Mouse (Mus musculus) intestine, embryonic 15.5 days (tissue): Measurements from ENCODE around the gene Ropn1. TPM values are rescaled to one million over a fixed set of nuclear protein-coding genes. Genes with fewer than 3 reads are reported as not detected.
"Not testable (repeated sequence)": the region's sequence is repeated elsewhere in the genome, so short reads cannot be mapped to it uniquely, and the experiment has no call there.

Experiments used
- ATAC-seq: fragments of 200-750 bp; cut with Nextera tagmentation; 2 replicates; pipeline ENCODE4 v1.8.0; 2017; ENCODE audit warnings: moderate TSS enrichment, moderate library complexity
- H3K27ac ChIP-seq: fragments of 300-500 bp; sonication (generic); 2 replicates; pipeline ENCODE4 v1.5.1; 2015; ENCODE audit warnings: mild to moderate bottlenecking, inconsistent platforms
- H3K27me3 ChIP-seq: fragments of 300-500 bp; sonication (generic); replicated peaks from 2 replicates; pipeline ENCODE4 v1.6.1; 2015; ENCODE audit warnings: inconsistent platforms
- H3K36me3 ChIP-seq: fragments of 300-500 bp; sonication (generic); 2 replicates; pipeline ENCODE4 v1.6.1; 2015; ENCODE audit warnings: inconsistent platforms
- H3K4me1 ChIP-seq: fragments of 300-500 bp; sonication (generic); replicated peaks from 2 replicates; pipeline ENCODE4 v1.6.1; 2015; ENCODE audit warnings: inconsistent platforms
- H3K4me2 ChIP-seq: fragments of 300-500 bp; sonication (generic); replicated peaks from 2 replicates; pipeline ENCODE4 v1.6.1; 2015; ENCODE audit warnings: mild to moderate bottlenecking, inconsistent platforms
- H3K4me3 ChIP-seq: fragments of 300-500 bp; sonication (generic); replicated peaks from 2 replicates; pipeline ENCODE4 v1.5.1; 2015; ENCODE audit warnings: inconsistent platforms
- H3K9ac ChIP-seq: fragments of 300-500 bp; sonication (generic); 2 replicates; pipeline ENCODE4 v1.6.1; 2015; ENCODE audit warnings: inconsistent platforms
- H3K9me3 ChIP-seq: fragments of 300-500 bp; sonication (generic); 2 replicates; pipeline ENCODE4 v1.6.1; 2016; ENCODE audit warnings: inconsistent platforms
- WGBS: fragments of 180-500 bp; shearing (Covaris S2); methylation state at CpG from one replicate; pipeline ENCODE4 v1.1.7; 2015; 5-methylcytosine and 5-hydroxymethylcytosine counted together
- polyA plus RNA-seq: library from polyadenylated mRNA; unstranded; fragments of >200 nt; fragmentation: Nextera tagmentation; extraction: Ambion mirVana; gene quantifications from 2 replicates; pipeline ENCODE4 v1.2.1, GENCODE M21; 2015

Ropn1 gene
- polyA plus RNA-seq, result not detected in 2 replicates

DNA sequence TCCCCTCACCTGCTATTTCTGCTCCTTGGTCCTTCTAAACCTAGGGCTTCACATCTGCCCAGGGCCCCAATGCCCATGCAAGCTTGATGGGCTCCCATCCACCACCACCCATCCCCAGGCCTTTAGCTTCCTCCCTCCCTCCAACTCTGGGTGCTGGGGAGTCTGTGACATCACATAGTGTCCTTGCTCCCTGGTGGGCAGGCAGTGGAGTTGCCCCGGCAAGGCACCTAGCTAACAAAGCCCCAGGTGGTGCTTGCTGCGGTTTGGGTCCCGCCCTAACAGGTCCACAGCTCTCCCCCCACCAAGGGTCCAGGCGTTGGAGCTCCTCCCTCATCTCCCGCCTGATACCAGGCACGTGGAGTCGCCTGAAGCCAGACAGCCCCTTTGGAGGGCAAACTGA lies at the start of gene Ropn1:
Gene Ropn1 (plus strand): TSS at position 301 of the 400 bp plus-strand sequence.
- Histone ChIP-seq H3K27me3 (no peaks in the 10 kb centered on the region), H3K4me1 (no peaks in the 10 kb centered on the region), H3K4me3 (no peak within 1 kb of the TSS), H3K36me3 (no peaks in the 10 kb centered on the region), H3K9me3 (no peaks in the 10 kb centered on the region), H3K4me2 (no peak within 1 kb of the TSS), H3K9ac (no peak within 1 kb of the TSS), H3K27ac (no peak within 1 kb of the TSS)
- no peak for ATAC-seq
- WGBS, result 50% methylated on average over 7 of the region's 7 CpGs

DNA sequence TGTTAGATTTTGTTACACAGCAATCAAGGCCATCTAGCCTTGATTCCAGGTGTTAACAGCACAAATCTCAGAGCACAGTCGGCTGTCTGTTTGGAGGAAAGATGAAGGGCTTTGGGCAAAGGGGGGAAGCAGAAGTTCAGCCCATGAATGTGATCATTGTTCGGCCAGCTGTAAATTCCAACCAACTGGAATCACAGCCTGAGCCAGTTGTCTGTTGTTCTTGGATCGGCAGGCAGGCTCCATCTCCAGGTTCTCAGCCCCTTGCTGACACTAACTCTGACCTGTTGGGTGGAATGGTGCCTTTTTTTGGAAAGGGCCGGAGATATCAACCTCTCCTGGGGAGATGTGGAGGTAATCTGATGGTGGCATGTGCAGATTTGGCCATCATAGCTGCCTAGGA lies 47.8 kb upstream of the Ropn1 start:
- Histone ChIP-seq H3K27me3 (no peaks in the 10 kb centered on the region), H3K4me3 (no peak overlapping the region), H3K4me2 (no peak overlapping the region), H3K36me3 (no peaks in the 10 kb centered on the region), H3K9me3 (no peaks in the 10 kb centered on the region), H3K9ac (no peak overlapping the region), H3K4me1 (no peaks in the 10 kb centered on the region), H3K27ac (no peak overlapping the region)
- 68% methylated on average over 4 of the region's 4 CpGs for WGBS
- no peak for ATAC-seq

DNA sequence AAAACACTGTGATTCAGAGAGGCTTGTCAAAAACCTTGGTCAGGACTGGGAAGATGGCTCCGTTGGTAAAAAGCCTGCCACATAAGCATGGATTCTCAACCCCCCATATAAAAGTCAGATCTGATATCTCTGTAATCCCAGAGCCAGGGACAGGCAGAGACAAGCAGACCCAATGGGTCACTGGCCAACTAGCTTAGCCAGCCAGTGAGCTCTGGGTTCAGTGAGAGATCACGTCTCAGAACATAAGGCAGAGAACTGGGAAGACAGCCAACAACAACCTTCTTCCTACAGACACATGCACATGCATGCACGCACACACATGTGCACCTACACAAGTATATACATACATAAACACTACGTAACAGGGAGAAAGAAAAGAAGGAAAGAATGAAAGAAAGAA lies 46.6 kb upstream of the Ropn1 start:
- ATAC-seq, result no peak
- Histone ChIP-seq H3K36me3 (no peaks in the 10 kb centered on the region), H3K27ac (no peak overlapping the region), H3K9me3 (no peaks in the 10 kb centered on the region), H3K4me1 (no peaks in the 10 kb centered on the region), H3K27me3 (no peaks in the 10 kb centered on the region), H3K9ac (no peak overlapping the region), H3K4me3 (no peak overlapping the region), H3K4me2 (no peak overlapping the region)
- 72% methylated on average over 4 of the region's 4 CpGs for WGBS

DNA sequence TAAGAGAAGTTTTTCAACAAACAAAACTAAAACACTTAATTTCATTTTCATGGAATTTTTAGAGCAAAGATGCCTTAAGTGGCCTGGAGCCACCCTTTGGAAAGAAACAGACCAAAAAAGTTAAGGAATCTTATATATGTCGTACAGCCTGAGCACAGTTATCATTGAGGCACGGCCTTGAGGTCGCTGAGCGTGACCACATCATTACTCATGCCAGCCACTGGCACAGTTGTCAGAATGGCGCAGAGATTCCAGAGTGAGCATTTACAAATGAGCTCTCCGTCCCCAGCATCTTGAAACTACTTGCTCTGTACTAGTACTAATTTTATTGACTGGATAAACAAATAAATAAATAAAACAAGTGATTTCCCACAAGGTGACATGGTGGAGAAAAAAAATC lies 45.9 kb upstream of the Ropn1 start:
- WGBS, result 66% methylated on average over 6 of the region's 6 CpGs
- Histone ChIP-seq H3K9me3 (no peaks in the 10 kb centered on the region), H3K4me1 (no peaks in the 10 kb centered on the region), H3K27ac (no peak overlapping the region), H3K4me2 (no peak overlapping the region), H3K4me3 (no peak overlapping the region), H3K9ac (no peak overlapping the region), H3K27me3 (no peaks in the 10 kb centered on the region), H3K36me3 (no peaks in the 10 kb centered on the region)
- no peak for ATAC-seq

DNA sequence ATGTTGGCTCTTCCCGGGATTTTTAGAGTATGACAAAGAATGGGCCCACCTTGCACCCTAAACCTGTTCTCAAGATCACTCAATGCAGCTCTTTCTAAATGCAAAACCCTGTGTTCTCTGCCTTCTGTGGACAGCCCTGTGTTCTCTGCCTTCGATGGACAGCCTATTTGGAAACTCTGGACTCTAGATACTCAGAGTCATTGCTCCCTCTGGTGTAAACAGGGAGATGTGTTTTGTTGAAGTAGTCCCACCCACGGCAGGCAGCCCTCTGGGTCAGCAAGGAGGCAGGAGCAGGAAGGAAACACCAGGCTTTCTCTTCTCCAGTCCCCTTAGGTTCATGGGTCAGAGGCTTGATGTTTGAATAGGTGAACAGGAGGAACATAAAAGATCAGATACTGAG lies 44.0 kb upstream of the Ropn1 start:
- Histone ChIP-seq H3K27me3 (no peaks in the 10 kb centered on the region), H3K4me1 (no peaks in the 10 kb centered on the region), H3K9ac (no peak overlapping the region), H3K4me2 (no peak overlapping the region), H3K27ac (no peak overlapping the region), H3K9me3 (no peaks in the 10 kb centered on the region), H3K4me3 (no peak overlapping the region), H3K36me3 (no peaks in the 10 kb centered on the region)
- no peak for ATAC-seq
- 26% methylated on average over 3 of the region's 3 CpGs for WGBS

DNA sequence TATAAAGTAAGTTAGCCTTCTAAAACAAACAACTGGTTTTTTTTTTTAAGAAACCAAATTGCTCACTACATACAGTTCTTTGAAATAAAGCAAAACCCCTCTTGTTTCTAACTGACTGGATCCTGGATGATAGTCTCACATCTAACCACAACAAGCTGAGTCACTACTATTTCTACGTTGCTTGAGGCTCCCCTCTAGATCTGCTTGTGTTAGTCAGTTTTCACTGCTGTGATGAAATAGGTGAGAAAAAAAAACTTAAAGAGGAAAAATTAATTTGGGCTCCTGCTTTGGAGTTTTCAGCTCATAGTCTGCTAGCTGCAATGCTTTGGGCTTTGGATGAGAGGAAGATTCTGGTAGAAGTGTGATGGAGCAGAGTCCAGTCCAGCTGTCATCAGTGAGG lies 39.6 kb upstream of the Ropn1 start:
- no peaks in the 10 kb centered on the region for H3K27me3 ChIP-seq
- ATAC-seq, result no peak

DNA sequence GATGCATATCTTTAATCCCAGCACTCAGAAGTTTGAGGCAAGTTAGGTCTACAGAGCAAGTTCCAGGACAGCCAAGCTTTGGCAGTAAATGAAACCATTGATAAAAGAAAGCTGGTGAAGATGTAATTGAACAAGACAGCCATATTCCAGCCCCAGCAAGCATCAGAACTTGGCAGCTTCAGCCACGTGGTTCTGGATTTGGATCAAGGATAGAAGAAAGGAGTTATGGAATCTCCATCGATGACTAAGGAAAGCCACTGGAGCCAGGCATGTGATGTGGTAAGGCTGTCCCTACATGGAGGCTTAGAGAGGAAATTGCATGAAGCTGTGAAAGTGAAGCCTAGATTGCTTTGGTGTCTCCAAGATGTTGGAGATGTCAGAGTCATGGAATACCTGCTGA lies 35.7 kb upstream of the Ropn1 start:
- Histone ChIP-seq H3K9me3 (no peaks in the 10 kb centered on the region), H3K36me3 (no peaks in the 10 kb centered on the region), H3K4me3 (no peak overlapping the region), H3K9ac (no peak overlapping the region), H3K27ac (no peak overlapping the region), H3K4me2 (no peak overlapping the region), H3K27me3 (no peaks in the 10 kb centered on the region), H3K4me1 (no peaks in the 10 kb centered on the region)
- WGBS, result 81% methylated on average over 2 of the region's 2 CpGs
- no peak for ATAC-seq

More for the DNA sequence above, 39.6 kb upstream of the Ropn1 start:
- Histone ChIP-seq H3K4me3 (no peak overlapping the region), H3K4me1 (no peaks in the 10 kb centered on the region), H3K36me3 (no peaks in the 10 kb centered on the region), H3K4me2 (no peak overlapping the region), H3K27ac (no peak overlapping the region), H3K9me3 (no peaks in the 10 kb centered on the region), H3K9ac (no peak overlapping the region)
- WGBS, result 65% methylated on average over 1 of the region's 1 CpGs

DNA sequence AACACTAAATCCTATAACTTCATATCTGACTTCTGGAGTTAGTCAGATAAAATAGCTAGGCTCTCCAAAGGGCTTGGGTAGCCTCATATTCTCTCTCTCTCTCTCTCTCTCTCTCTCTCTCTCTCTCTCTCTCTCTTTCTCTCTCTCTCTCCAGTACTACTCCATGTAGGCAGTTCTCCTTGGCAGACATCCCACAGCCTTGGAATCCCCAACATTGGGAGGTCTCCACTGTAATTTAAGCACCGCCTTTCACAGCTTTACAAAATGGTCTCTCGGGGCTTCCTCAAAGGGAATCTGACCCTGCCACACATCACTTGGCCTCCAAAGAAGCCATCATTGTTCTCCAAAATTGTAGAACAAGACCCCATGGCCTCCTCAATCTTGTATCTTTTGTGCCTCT lies 22.1 kb upstream of the Ropn1 start:
- WGBS, result 57% methylated on average over 2 of the region's 2 CpGs
- no peak overlapping the region for H3K4me2 ChIP-seq
- no peak overlapping the region for H3K27ac ChIP-seq
- no peaks in the 10 kb centered on the region for H3K36me3 ChIP-seq
- no peaks in the 10 kb centered on the region for H3K9me3 ChIP-seq
- no peaks in the 10 kb centered on the region for H3K27me3 ChIP-seq
- no peak overlapping the region for H3K9ac ChIP-seq
- no peaks in the 10 kb centered on the region for H3K4me1 ChIP-seq
- no peak overlapping the region for H3K4me3 ChIP-seq
- ATAC-seq, result no peak

DNA sequence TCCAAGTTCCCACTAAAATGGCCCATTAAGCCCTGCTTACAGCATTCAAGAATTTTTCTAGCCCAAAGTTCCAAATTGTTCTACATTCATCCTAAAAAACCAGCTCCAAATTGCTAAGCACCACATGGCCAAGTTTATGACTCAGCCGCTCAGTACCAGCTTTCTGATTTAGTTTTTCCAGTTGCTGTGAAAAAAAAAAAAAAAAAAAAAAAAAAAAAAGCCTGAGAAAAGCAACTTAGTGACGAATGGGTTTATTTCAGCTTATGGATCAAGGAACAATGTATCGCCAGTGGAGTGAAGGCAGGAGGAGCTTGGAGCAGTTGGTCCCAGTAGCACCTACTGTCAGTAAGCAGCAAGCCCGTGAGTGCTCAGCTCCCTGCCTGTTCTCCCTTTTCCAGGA lies 21.3 kb upstream of the Ropn1 start:
- Histone ChIP-seq H3K9ac (no peak overlapping the region), H3K27me3 (no peaks in the 10 kb centered on the region), H3K27ac (no peak overlapping the region), H3K36me3 (no peaks in the 10 kb centered on the region), H3K4me1 (no peaks in the 10 kb centered on the region), H3K4me3 (no peak overlapping the region), H3K4me2 (no peak overlapping the region), H3K9me3 (no peaks in the 10 kb centered on the region)
- WGBS, result 73% methylated on average over 4 of the region's 4 CpGs
- ATAC-seq, result no peak

DNA sequence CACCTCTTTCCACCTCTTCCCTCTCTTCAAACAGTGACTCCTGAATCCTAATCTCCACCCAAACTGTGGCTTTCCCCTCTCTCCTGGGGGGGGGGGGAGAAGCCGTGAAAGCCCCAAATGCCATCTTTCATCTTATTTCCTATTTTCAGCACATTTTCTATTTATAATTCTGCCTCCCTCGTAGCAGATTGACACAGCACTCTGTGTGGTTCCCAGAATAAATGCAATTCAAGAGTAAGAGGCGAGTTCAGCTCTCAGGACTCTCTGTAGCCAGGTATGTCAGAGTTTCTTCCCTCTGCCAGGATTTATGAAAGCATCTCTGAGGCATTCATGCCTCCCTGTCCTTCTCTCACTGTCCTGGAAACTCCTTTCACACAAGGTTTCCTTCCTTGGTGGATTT lies 14.2 kb upstream of the Ropn1 start:
- Histone ChIP-seq H3K4me1 (no peaks in the 10 kb centered on the region), H3K36me3 (no peaks in the 10 kb centered on the region), H3K9me3 (no peaks in the 10 kb centered on the region), H3K4me3 (no peak overlapping the region), H3K27ac (no peak overlapping the region), H3K9ac (no peak overlapping the region), H3K4me2 (no peak overlapping the region), H3K27me3 (no peaks in the 10 kb centered on the region)
- WGBS, result 61% methylated on average over 3 of the region's 3 CpGs
- ATAC-seq, result no peak

DNA sequence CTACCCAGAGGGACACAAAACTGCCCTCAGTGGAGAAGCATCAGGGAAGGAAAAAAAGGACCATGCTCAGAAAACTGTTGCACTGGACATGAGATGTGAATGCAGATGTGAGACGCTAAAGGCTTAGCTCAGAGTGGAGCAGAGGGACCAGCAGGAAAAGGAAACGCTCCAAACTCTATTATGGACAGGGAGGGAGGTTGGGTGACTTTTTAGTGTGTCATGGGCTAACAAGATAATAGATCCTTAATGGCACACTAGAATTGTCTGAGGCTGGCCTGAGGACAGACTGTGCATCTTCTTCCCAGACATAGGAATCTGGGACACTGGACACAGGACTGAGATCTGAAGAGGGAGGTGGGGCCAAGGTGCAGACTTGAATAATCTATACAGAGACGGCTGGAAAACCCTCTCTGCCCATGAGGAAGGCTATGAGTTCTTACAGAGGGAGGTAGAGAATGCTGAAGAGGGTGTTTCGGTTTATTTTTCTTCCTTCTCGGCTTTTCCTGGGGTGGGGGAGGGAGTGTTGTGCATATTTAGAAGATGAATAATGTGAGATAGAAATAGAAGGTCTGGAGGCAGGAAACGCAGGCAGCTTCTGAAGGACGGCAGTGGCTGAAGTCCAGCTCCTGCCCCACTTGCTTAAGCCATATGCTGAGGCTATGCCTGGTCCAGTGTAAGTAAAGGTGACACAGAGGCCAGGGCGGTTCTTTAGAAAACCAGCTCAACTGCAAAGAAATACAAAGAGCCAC lies 6.0 kb upstream of the Ropn1 start:
- Histone ChIP-seq H3K27me3 (no peaks in the 10 kb centered on the region), H3K9me3 (no peaks in the 10 kb centered on the region), H3K9ac (no peak overlapping the region), H3K27ac (no peak overlapping the region), H3K4me1 (0 out of 2 replicates have a peak, but pooled peaks cover 5% of the 10 kb centered on the region), H3K36me3 (no peaks in the 10 kb centered on the region), H3K4me3 (no peak overlapping the region), H3K4me2 (no peak overlapping the region)
- WGBS, result 43% methylated on average over 8 of the region's 8 CpGs
- ATAC-seq, result no peak

DNA sequence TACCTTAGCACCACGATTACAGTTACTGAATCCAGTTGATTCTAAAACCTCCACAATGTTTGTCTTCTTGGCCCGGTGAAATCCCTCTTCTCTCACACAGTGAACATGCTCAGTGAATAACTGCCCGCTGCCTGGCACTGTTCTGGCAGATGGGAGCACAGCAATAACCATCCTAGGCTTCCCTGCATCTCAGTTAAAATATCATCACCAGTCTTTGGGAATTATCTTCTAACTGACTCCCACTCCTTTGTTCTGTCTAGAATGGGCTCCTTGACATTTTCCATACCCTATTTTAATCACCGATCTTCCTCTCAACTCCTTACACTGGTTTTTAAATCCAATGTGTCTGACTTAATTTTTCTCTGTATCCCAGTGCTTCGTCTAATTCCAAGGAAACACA lies 3.3 kb downstream of the Ropn1 start:
- Histone ChIP-seq H3K9me3 (no peaks in the 10 kb centered on the region), H3K4me3 (no peak overlapping the region), H3K4me2 (no peak overlapping the region), H3K4me1 (no peaks in the 10 kb centered on the region), H3K27me3 (no peaks in the 10 kb centered on the region), H3K27ac (no peak overlapping the region), H3K9ac (no peak overlapping the region), H3K36me3 (no peaks in the 10 kb centered on the region)
- ATAC-seq, result no peak
- WGBS, result 85% methylated on average over 5 of the region's 5 CpGs

DNA sequence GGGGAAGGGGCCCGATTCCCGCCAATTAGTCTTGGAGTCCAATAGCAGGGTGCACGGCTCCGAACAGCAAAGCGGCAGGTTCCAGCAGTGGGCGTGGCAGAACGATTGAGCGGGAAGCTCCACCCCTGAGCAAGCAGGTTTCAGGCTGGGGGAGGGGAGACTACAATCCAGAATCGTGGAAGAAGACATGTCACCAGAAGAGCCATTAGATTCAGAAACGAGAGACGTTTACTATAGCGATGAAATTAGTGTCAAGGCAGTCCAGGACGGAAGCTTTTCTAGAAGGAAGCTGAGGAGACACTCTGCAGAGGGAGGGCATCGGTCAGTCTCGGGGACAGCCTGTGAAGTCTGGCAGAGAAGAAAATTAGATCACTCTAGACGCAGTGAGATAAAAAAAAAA lies 7.8 kb downstream of the Ropn1 start:
- not testable (repeated sequence) for H3K9ac ChIP-seq
- ATAC-seq, result peak; percentile 69

More for the DNA sequence above, 7.8 kb downstream of the Ropn1 start:
- H3K36me3 ChIP-seq, H3K4me1 ChIP-seq, H3K27ac ChIP-seq, H3K9me3 ChIP-seq, H3K27me3 ChIP-seq: not testable (repeated sequence)
- H3K4me2 ChIP-seq, result peak overlapping the region; percentile 60
- H3K4me3 ChIP-seq, result peak overlapping the region; percentile 27
- WGBS, result 3% methylated on average over 16 of the region's 16 CpGs
